Mouse (Mus musculus): ENCODE measurements around the gene Smim10l1. TPM values are rescaled to one million over a fixed set of nuclear protein-coding genes. Genes with fewer than 3 reads are reported as not detected.

Smim10l1 gene
- total RNA-seq (2015) (50.0 and 52.3 TPM in 2 replicates), total RNA-seq (2017) (70.7 and 80.0 TPM in 2 replicates)

GRCm38 (mm10) chr6:133104609-133104921, at the start of gene Smim10l1:
Gene Smim10l1, plus strand, starts transcription at chr6:133104909.
- no peak for ATAC-seq (replicated peaks; ENCODE audit: poor library complexity)

- ATAC-seq (replicated peaks; ENCODE audit: poor library complexity), result no peak
Measured at GRCm38 (mm10) chr6:133055716-133056115, 49.0 kb upstream of the Smim10l1 start, which contains the start of gene Tas2r140. Gene Tas2r140, minus strand, starts transcription at chr6:133055816.

- no peak for ATAC-seq (replicated peaks; ENCODE audit: poor library complexity)
Measured at GRCm38 (mm10) chr6:133092226-133092625, 12.5 kb upstream of the Smim10l1 start.

DNA sequence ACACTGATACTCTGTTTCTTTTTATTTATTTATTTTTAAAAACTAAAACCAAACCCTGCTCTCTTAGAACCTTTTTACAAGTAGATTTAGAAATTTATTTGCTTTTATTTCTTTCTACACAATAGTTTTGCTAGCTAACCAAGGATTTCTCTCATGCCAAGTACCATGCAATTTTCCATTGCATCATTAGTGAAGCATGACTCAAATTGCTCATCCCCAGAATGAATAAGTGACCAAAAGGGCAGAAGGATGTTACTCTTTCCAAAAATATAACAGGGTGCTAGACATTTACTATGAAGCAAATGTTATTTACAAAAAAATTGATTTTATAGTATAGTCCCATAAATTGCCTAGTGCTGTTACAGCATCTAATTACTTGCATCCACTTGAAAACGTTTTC, 2.3 kb upstream of the Smim10l1 start:
- no peak for ATAC-seq (replicated peaks; ENCODE audit: poor library complexity)

DNA sequence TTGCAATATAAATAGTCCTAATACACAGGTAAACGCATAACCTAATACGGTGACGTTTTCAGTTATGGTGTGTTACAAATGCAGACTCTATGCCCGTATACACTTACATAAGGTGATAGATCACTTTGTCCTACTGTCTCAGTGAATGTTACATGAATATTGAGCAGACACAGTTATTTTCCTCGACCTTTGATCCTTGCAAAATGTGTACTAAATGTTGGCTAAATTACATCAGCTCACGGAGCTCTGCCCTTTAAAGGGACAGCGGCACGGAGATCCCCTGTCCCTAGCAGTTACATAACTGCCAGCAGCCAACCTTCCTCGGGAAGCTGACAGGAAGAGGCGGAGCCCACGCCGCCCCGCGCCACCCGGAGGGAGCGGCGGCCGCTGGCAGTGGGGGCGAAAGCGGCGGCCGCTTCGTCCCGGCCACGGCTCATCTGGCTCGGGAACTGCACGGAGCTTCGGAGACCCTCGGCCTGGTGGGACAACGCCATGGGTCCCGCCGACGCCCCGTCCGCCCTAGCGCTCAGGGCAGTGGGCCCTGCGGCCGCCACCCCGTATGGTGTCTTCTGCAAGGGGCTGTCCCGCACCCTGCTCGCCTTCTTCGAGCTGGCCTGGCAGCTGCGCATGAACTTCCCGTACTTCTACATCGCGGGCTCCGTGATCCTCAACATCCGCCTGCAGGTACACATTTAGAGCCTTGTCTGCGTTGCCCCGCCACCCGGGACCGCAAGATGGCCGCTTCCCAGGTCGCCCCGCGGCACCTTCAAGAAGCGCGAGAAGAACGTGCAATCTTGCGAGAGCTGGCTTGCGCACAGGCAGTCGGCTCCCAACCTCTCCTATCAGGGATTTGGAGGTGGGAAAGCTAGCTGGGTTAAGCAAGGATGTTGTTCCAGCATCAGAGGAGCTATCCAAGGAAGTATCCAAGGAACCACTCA, 482 bp downstream of the Smim10l1 start:
- ATAC-seq (replicated peaks; ENCODE audit: poor library complexity), result peak; percentile 95

Other genes with a start within 250 kb of the Smim10l1 start
- not detected in 2 replicates for gene Tas2r116, start 249.5 kb upstream of the Smim10l1 start, total RNA-seq (2015)
- not detected in 2 replicates for gene Tas2r116, start 249.5 kb upstream of the Smim10l1 start, total RNA-seq (2017)
- gene Tas2r110, start 236.9 kb upstream of the Smim10l1 start, total RNA-seq (2015), result not detected in 2 replicates
- gene Tas2r110, start 236.9 kb upstream of the Smim10l1 start, total RNA-seq (2017), result not detected in 2 replicates
- gene Tas2r113, start 211.9 kb upstream of the Smim10l1 start, total RNA-seq (2015), result not detected in 2 replicates
- not detected in 2 replicates for gene Tas2r113, start 211.9 kb upstream of the Smim10l1 start, total RNA-seq (2017)
- not detected in 2 replicates for gene Tas2r125, start 195.3 kb upstream of the Smim10l1 start, total RNA-seq (2015)
- gene Tas2r125, start 195.3 kb upstream of the Smim10l1 start, total RNA-seq (2017), result not detected in 2 replicates
- gene Tas2r129, start 153.8 kb upstream of the Smim10l1 start, total RNA-seq (2015), result not detected in 2 replicates
- gene Tas2r129, start 153.8 kb upstream of the Smim10l1 start, total RNA-seq (2017), result not detected in 2 replicates
- gene Tas2r131, start 147.0 kb upstream of the Smim10l1 start, total RNA-seq (2015), result not detected in 2 replicates
- not detected in 2 replicates for gene Tas2r131, start 147.0 kb upstream of the Smim10l1 start, total RNA-seq (2017)
- not detected in 2 replicates for gene Tas2r109, start 123.9 kb upstream of the Smim10l1 start, total RNA-seq (2015)
- not detected in 2 replicates for gene Tas2r109, start 123.9 kb upstream of the Smim10l1 start, total RNA-seq (2017)
- gene Tas2r103, start 67.8 kb upstream of the Smim10l1 start, total RNA-seq (2015), result not detected in 2 replicates
- not detected in 2 replicates for gene Tas2r103, start 67.8 kb upstream of the Smim10l1 start, total RNA-seq (2017)
- gene Tas2r140, start 49.1 kb upstream of the Smim10l1 start, total RNA-seq (2015), result not detected in 2 replicates
- not detected in 2 replicates for gene Tas2r140, start 49.1 kb upstream of the Smim10l1 start, total RNA-seq (2017)
- gene 5530400C23Rik, start 187.3 kb downstream of the Smim10l1 start, total RNA-seq (2015), result not detected in 2 replicates
- gene 5530400C23Rik, start 187.3 kb downstream of the Smim10l1 start, total RNA-seq (2017), result not detected in 2 replicates

Measured in megakaryocyte progenitor cell, adult 5-6 weeks (primary cell).